7 mouse cellular contexts compared by ENCODE assay signal in genomic region chr4:155361303-155361791, GRCm38 (mm10). TPM values are rescaled to one million over a fixed set of nuclear protein-coding genes. Genes with fewer than 3 reads are reported as not detected.
A peak's percentile ranks its signal among the peaks of the same experiment; 100 is the strongest.
DNase-seq lines count a peak whose midpoint lies in the region; ATAC-seq lines count a peak whose summit lies in the region.

Gene Prkcz, minus strand, starts transcription at chr4:155361361.

- WGBS in embryonic facial prominence, embryonic 11.5 days = under 1% methylated on average over 49 of the region's 51 CpGs
- under 1% methylated on average over 51 of the region's 51 CpGs for WGBS in heart, embryonic 11.5 days (ENCODE audit: insufficient replicate concordance)
- 0% methylated on average over 51 of the region's 51 CpGs for WGBS in kidney, embryonic 14.5 days
- under 1% methylated on average over 51 of the region's 51 CpGs for WGBS in limb, embryonic 15.5 days

- peak within 1 kb of the TSS; percentile 28; the same call in 1 of the 2 replicates for H3K9ac ChIP-seq in embryonic facial prominence, embryonic 11.5 days (replicated peaks; ENCODE audit: low read length)
- H3K9ac ChIP-seq in heart, embryonic 11.5 days (ENCODE audit: low read depth, low read length) = peak within 1 kb of the TSS; percentile 46; the same call in 1 of the 2 replicates
- peak within 1 kb of the TSS; percentile 36 for H3K9ac ChIP-seq in kidney, embryonic 14.5 days (ENCODE audit: low read depth, low read length)
- H3K9ac ChIP-seq in limb, embryonic 15.5 days = no peak within 1 kb of the TSS

- no peaks in the 10 kb centered on the region for H3K4me1 ChIP-seq in embryonic facial prominence, embryonic 11.5 days (ENCODE audit: control insufficient read depth, insufficient read depth, low read length)
- H3K4me1 ChIP-seq in heart, embryonic 11.5 days (ENCODE audit: control insufficient read depth, insufficient read depth, low read length) = peaks cover 4% of the 10 kb centered on the region; the same call in 1 of the 2 replicates
- no peaks in the 10 kb centered on the region for H3K4me1 ChIP-seq in kidney, embryonic 14.5 days (ENCODE audit: control insufficient read depth, insufficient read depth, low read length)
- peaks cover 12% of the 10 kb centered on the region for H3K4me1 ChIP-seq in limb, embryonic 15.5 days

- no peaks in the 10 kb centered on the region for H3K36me3 ChIP-seq in embryonic facial prominence, embryonic 11.5 days (replicated peaks; ENCODE audit: control insufficient read depth, insufficient read depth, low read depth, low read length)
- H3K36me3 ChIP-seq in heart, embryonic 11.5 days (ENCODE audit: control insufficient read depth, insufficient read depth, low read length) = no peaks in the 10 kb centered on the region
- H3K36me3 ChIP-seq in kidney, embryonic 14.5 days (ENCODE audit: control insufficient read depth, insufficient read depth, low read length) = no peaks in the 10 kb centered on the region
- no peaks in the 10 kb centered on the region for H3K36me3 ChIP-seq in limb, embryonic 15.5 days

- peak within 1 kb of the TSS; percentile 64 for H3K4me2 ChIP-seq in embryonic facial prominence, embryonic 11.5 days (ENCODE audit: low read depth, low read length)
- H3K4me2 ChIP-seq in heart, embryonic 11.5 days = peak within 1 kb of the TSS; percentile 61
- peak within 1 kb of the TSS; percentile 62 for H3K4me2 ChIP-seq in kidney, embryonic 14.5 days (replicated peaks; ENCODE audit: low read depth, low read length)
- peak within 1 kb of the TSS; percentile 66 for H3K4me2 ChIP-seq in limb, embryonic 15.5 days

- peak within 1 kb of the TSS; percentile 41 for H3K4me3 ChIP-seq in embryonic facial prominence, embryonic 11.5 days (ENCODE audit: low read depth, low read length)
- peak within 1 kb of the TSS; percentile 53 for H3K4me3 ChIP-seq in heart, embryonic 11.5 days (ENCODE audit: low read depth, low read length)
- H3K4me3 ChIP-seq in kidney, embryonic 14.5 days (ENCODE audit: low read length) = peak within 1 kb of the TSS; percentile 51
- peak within 1 kb of the TSS; percentile 47 for H3K4me3 ChIP-seq in limb, embryonic 15.5 days

- H3K27ac ChIP-seq in embryonic facial prominence, embryonic 11.5 days (replicated peaks; ENCODE audit: low read depth, low read length) = no peak within 1 kb of the TSS
- H3K27ac ChIP-seq in heart, embryonic 11.5 days (ENCODE audit: low read depth, low read length) = 0 out of 2 replicates have a peak within 1 kb of the TSS, but pooled peaks have one; percentile 10
- H3K27ac ChIP-seq in kidney, embryonic 14.5 days (ENCODE audit: low read depth, low read length) = no peak within 1 kb of the TSS
- no peak within 1 kb of the TSS for H3K27ac ChIP-seq in limb, embryonic 15.5 days

- peaks cover 35% of the 10 kb centered on the region for H3K27me3 ChIP-seq in embryonic facial prominence, embryonic 11.5 days (ENCODE audit: control insufficient read depth, insufficient read depth, low read length)
- peaks cover 45% of the 10 kb centered on the region for H3K27me3 ChIP-seq in heart, embryonic 11.5 days (ENCODE audit: control insufficient read depth, insufficient read depth, low read length)
- peaks cover 42% of the 10 kb centered on the region for H3K27me3 ChIP-seq in kidney, embryonic 14.5 days (ENCODE audit: control insufficient read depth, insufficient read depth, low read length)
- H3K27me3 ChIP-seq in limb, embryonic 15.5 days = peaks cover 90% of the 10 kb centered on the region

- ATAC-seq in embryonic facial prominence, embryonic 11.5 days (replicated peaks; ENCODE audit: insufficient number of reproducible peaks, low FRiP score, low TSS enrichment, low read depth) = peak; percentile 92
- ATAC-seq in heart, embryonic 11.5 days (replicated peaks; ENCODE audit: insufficient number of reproducible peaks, low FRiP score, low TSS enrichment) = peak; percentile 87
- ATAC-seq in kidney, embryonic 14.5 days (ENCODE audit: low FRiP score, low TSS enrichment) = peak; percentile 96
- peak; percentile 70 for ATAC-seq in limb, embryonic 15.5 days (ENCODE audit: insufficient number of reproducible peaks, low FRiP score, low TSS enrichment, low read depth)

- no peaks in the 10 kb centered on the region for H3K9me3 ChIP-seq in embryonic facial prominence, embryonic 11.5 days (replicated peaks; ENCODE audit: control insufficient read depth, low read length)
- H3K9me3 ChIP-seq in heart, embryonic 11.5 days (replicated peaks; ENCODE audit: control insufficient read depth, low read length) = no peaks in the 10 kb centered on the region
- H3K9me3 ChIP-seq in kidney, embryonic 14.5 days (ENCODE audit: control insufficient read depth, low read length) = no peaks in the 10 kb centered on the region
- no peaks in the 10 kb centered on the region for H3K9me3 ChIP-seq in limb, embryonic 15.5 days

- peak; percentile 86 for DNase-seq in adrenal gland, adult 8-10 months
- peak; percentile 84 for DNase-seq in embryonic facial prominence, embryonic 11.5 days (ENCODE audit: low spot score)
- DNase-seq in naive thymus-derived CD4-positive, alpha-beta T cell, adult 2 months (ENCODE audit: low read depth) = peak; percentile 90
- DNase-seq in spleen, postnatal 36 days (ENCODE audit: low spot score in 2 of 2) = peak; percentile 76 to 78

RNA-seq across cellular contexts. Expression of gene Prkcz, which starts in this region (rescaled TPM):
- 10 to 100 TPM in 2 of 4 experiments, 1 to 10 TPM in 2; 9.1 to 13.9 (median 11.7) TPM for total RNA-seq in adrenal gland, adult 8-10 months (2022)
- 8.1 and 12.9 TPM in 2 replicates for polyA plus RNA-seq in embryonic facial prominence, embryonic 11.5 days (2014; fragmentation: Nextera tagmentation; extraction: Ambion mirVana)
- 6.8 and 8.2 TPM in 2 replicates for polyA plus RNA-seq in heart, embryonic 11.5 days (2014; fragmentation: Nextera tagmentation; extraction: Ambion mirVana)
- 7.8 and 10.2 TPM in 2 replicates for polyA plus RNA-seq in kidney, embryonic 14.5 days (2014; fragmentation: Nextera tagmentation; extraction: Ambion mirVana)
- 10.5 and 10.6 TPM in 2 replicates for polyA plus RNA-seq in limb, embryonic 15.5 days (2015; fragmentation: Nextera tagmentation; extraction: Ambion mirVana)
